Mouse (Mus musculus): Measurements from ENCODE around the gene Gprc6a. TPM values are rescaled to one million over a fixed set of nuclear protein-coding genes. Genes with fewer than 3 reads are reported as not detected.

The Gprc6a gene
- polyA plus RNA-seq, 1 experiment: not detected

DNA sequence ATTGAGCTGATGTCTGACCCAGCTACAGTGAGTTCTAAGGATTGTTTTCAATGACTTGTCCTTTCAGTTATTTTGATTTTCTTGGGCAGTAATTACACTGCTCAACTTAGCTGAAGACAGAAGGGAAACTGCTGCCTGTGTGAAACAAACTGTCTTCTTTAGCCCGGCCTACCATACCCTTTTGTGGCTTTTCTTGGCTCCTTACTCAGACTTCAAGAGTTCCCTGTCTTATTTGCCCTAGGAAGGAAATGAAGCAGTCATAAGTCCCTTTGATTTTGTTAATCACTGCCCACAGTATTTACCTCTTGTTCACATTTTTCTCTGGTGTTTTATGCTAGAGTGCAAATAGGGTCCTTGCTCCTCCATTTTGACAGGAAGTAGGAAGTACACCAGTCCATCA lies 46.9 kb downstream of the Gprc6a start:
- no peak for TF ChIP-seq POLR2A (IDR thresholded peaks at IDR 0.05; ENCODE audit: borderline replicate concordance, extremely low read depth, insufficient read depth, insufficient read length, poor library complexity, severe bottlenecking)
- TF ChIP-seq CTCF (IDR thresholded peaks at IDR 0.05; ENCODE audit: borderline replicate concordance, extremely low read depth, insufficient read depth, insufficient read length): no peak
- DNase-seq (ENCODE audit: low read depth): no peak

DNA sequence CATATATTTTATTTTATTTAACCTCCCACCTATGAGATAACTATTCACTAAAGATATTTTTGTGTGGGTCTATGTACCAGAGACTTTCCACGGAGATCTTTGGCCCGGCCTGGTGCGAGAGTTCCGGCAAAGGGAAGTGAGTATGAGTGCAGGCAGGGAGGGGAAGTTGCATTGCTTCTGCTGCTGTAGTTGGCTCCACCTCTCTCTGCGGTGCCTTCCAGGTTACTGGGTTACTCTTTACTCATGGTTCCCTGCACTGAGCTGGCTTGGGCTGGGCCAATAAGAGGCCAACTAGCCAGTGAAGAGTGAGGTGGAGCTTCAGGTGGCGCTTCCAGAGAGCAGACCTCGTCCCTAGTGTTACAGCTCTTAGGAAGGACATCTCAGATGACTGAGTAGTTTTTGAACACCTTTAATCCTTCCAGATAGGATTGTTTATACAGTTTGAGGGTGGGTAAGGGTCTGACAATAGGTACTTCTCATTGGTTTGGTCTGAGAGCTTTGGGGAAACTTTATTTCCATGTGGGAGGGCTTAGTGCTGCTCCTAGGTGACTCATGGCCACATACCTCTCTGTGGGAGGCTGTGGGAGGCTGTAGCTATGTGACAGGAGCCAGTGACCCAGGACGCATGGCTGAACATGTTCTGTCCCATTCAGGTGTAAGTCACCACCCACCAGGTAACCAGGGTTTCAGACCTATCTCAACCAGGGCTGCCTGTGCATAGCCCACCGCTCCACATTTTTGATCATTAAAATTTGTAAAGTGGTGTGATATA lies 59.9 kb downstream of the Gprc6a start:
- no peak for DNase-seq (ENCODE audit: low read depth)
- no peak for TF ChIP-seq POLR2A (IDR thresholded peaks at IDR 0.05; ENCODE audit: borderline replicate concordance, extremely low read depth, insufficient read depth, insufficient read length, poor library complexity, severe bottlenecking)
- no peak for TF ChIP-seq CTCF (IDR thresholded peaks at IDR 0.05; ENCODE audit: borderline replicate concordance, extremely low read depth, insufficient read depth, insufficient read length)

Other genes starting within 250 kb of the Gprc6a start
- gene Gm49339, start 150.8 kb downstream of the Gprc6a start, polyA plus RNA-seq (2012; rRNA removed): 0.20 TPM in 1 of 2 replicates, not detected in the other
- 0.13 and 0.21 TPM in 2 replicates for gene Lilr4b, start 150.8 kb downstream of the Gprc6a start, polyA plus RNA-seq (2012; rRNA removed)
- gene Lilrb4a, start 140.5 kb downstream of the Gprc6a start, polyA plus RNA-seq (2012; rRNA removed): 0.34 and 0.93 TPM in 2 replicates
- gene Fam162b, start 40.9 kb downstream of the Gprc6a start, polyA plus RNA-seq (2012; rRNA removed): 1.4 TPM in 2 replicates
- not detected in 2 replicates for gene Rfx6, start 46.3 kb upstream of the Gprc6a start, polyA plus RNA-seq (2012; rRNA removed)

Data from brain, embryonic 14.5 days (tissue).